Mouse (Mus musculus) heart, adult 2 months (tissue): Measurements from ENCODE around the gene Zfp493. TPM values are rescaled to one million over a fixed set of nuclear protein-coding genes. Genes with fewer than 3 reads are reported as not detected.
"Not testable (repeated sequence)": the region's sequence is repeated elsewhere in the genome, so short reads cannot be mapped to it uniquely, and the experiment has no call there.

Source experiments
- DNase-seq, 2 experiments: peaks; one replicate each; pipeline ENCODE4 v3.0.0; 2021
- H3K27ac ChIP-seq: fragments of 200-600 bp; 2 replicates; pipeline ENCODE4 v1.8.1; 2022
- H3K27me3 ChIP-seq: fragments of 200-500 bp; 2 replicates; pipeline ENCODE4 v1.6.1; 2012; ENCODE audit warnings: mild to moderate bottlenecking, low read length, inconsistent platforms, mixed read lengths; ENCODE audit not compliant: control insufficient read depth, insufficient read depth
- H3K36me3 ChIP-seq: fragments of 200-500 bp; 2 replicates; pipeline ENCODE4 v1.6.1; 2012; ENCODE audit warnings: low read length, inconsistent platforms; ENCODE audit not compliant: control insufficient read depth, insufficient read depth
- H3K4me1 ChIP-seq: fragments of 200-500 bp; 2 replicates; pipeline ENCODE4 v1.6.1; 2011; ENCODE audit warnings: low read length; ENCODE audit not compliant: control insufficient read depth, insufficient read depth
- H3K4me3 ChIP-seq: fragments of 200-600 bp; 2 replicates; pipeline ENCODE4 v1.8.1; 2022
- H3K79me2 ChIP-seq: fragments of 200-500 bp; replicated peaks from 2 replicates; pipeline ENCODE4 v1.6.1; 2012; ENCODE audit warnings: mild to moderate bottlenecking, inconsistent platforms, low read length, moderate library complexity, mixed read lengths; ENCODE audit not compliant: control insufficient read depth, insufficient read depth
- H3K9ac ChIP-seq: fragments of 200-500 bp; 2 replicates; pipeline ENCODE4 v1.6.1; 2012; ENCODE audit warnings: low read depth, mild to moderate bottlenecking, control low read depth, inconsistent platforms, low read length, mixed read lengths
- CTCF ChIP-seq: fragments of 200-600 bp; IDR thresholded peaks from 2 replicates; pipeline ENCODE4 v1.8.1; 2022; ENCODE audit warnings: antibody characterized with exemption, mild to moderate bottlenecking, moderate library complexity
- intact Hi-C: fragments of 180-260 bp; cut with DNase I; formaldehyde crosslinking; loops from one replicate; pipeline ENCODE4 v1.15.1; 2025
- polyA plus RNA-seq: library from polyadenylated mRNA; depleted of rRNA; stranded (reverse); fragments of >200 nt; gene quantifications from 2 replicates; pipeline ENCODE4 v1.2.3, GENCODE M21; 2012; rRNA removed
- total RNA-seq, 2 experiments: library from RNA; stranded (reverse); gene quantifications; 2 replicates each; pipeline ENCODE4 v1.2.3; 2021

Gene Zfp493
- total and polyA plus RNA-seq, 3 experiments, result 0.43 to 1.1 (median 0.84) TPM

GRCm38 (mm10) chr13:67833137-67833536 lies 53.6 kb downstream of the Zfp493 start:
- intact Hi-C loops, DNase-seq, H3K36me3 ChIP-seq, H3K79me2 ChIP-seq, H3K4me3 ChIP-seq, H3K9ac ChIP-seq, H3K27me3 ChIP-seq, H3K4me1 ChIP-seq, H3K27ac ChIP-seq: not testable (repeated sequence)
- TF ChIP-seq CTCF, result peak; percentile 29

Other genes with a start within 250 kb of the Zfp493 start
- gene Zfp748, start 225.9 kb upstream of the Zfp493 start, total RNA-seq, result 1 to 10 TPM; 3.0 to 3.6 TPM
- gene Zfp748, start 225.9 kb upstream of the Zfp493 start, polyA plus RNA-seq, result 1.6 TPM in 2 replicates
- 1 to 10 TPM; 3.5 to 3.9 TPM for gene Zfp729b, start 170.0 kb upstream of the Zfp493 start, total RNA-seq
- gene Zfp729b, start 170.0 kb upstream of the Zfp493 start, polyA plus RNA-seq, result 0.49 and 0.91 TPM in 2 replicates
- 1 to 10 TPM in 1 of 2 experiments, under 1 TPM in 1; 0.50 to 1.4 TPM for gene Gm49345, start 141.9 kb upstream of the Zfp493 start, total RNA-seq
- gene Gm49345, start 141.9 kb upstream of the Zfp493 start, polyA plus RNA-seq, result 0.32 TPM in 1 of 2 replicates, not detected in the other
- gene Zfp729a, start 141.9 kb upstream of the Zfp493 start, total RNA-seq, result 1 to 10 TPM; 2.9 to 4.1 TPM
- gene Zfp729a, start 141.9 kb upstream of the Zfp493 start, polyA plus RNA-seq, result 0.39 and 2.0 TPM in 2 replicates
- gene Zfp738, start 92.6 kb upstream of the Zfp493 start, total RNA-seq, result 1 to 10 TPM; 3.5 to 4.0 TPM
- 1.7 and 4.0 TPM in 2 replicates for gene Zfp738, start 92.6 kb upstream of the Zfp493 start, polyA plus RNA-seq
- 1 to 10 TPM; 5.2 to 6.4 TPM for gene Zfp65, start 50.5 kb upstream of the Zfp493 start, total RNA-seq
- 0.59 and 1.1 TPM in 2 replicates for gene Zfp65, start 50.5 kb upstream of the Zfp493 start, polyA plus RNA-seq
- gene Zfp85, start 24.5 kb upstream of the Zfp493 start, total RNA-seq, result 1 to 10 TPM; 1.7 to 3.0 TPM
- gene Zfp85, start 24.5 kb upstream of the Zfp493 start, polyA plus RNA-seq, result 0.66 and 1.4 TPM in 2 replicates
- 1 to 10 TPM; 1.5 to 1.6 TPM for gene Zfp273, start 34.0 kb downstream of the Zfp493 start, total RNA-seq
- gene Zfp273, start 34.0 kb downstream of the Zfp493 start, polyA plus RNA-seq, result 0.37 and 1.4 TPM in 2 replicates
- gene Gm10037, start 51.4 kb downstream of the Zfp493 start, total RNA-seq, result 1 to 10 TPM in 1 of 2 experiments, under 1 TPM in 1; 0.73 to 1.2 TPM
- 0.94 TPM in 1 of 2 replicates, not detected in the other for gene Gm10037, start 51.4 kb downstream of the Zfp493 start, polyA plus RNA-seq
- gene BC048507, start 83.6 kb downstream of the Zfp493 start, total RNA-seq, result not detected
- not detected in 2 replicates for gene BC048507, start 83.6 kb downstream of the Zfp493 start, polyA plus RNA-seq